Mouse (Mus musculus) lung, adult 18-20 months (tissue): ENCODE data around the gene Adamts14.

ENCODE experiments used
- DNase-seq, 2 experiments: peaks; one replicate each; pipeline ENCODE4 v3.0.0; 2022; ENCODE audit warnings: mixed read lengths in 2 of 2

The Adamts14 gene

GRCm38 (mm10) chr10:61231756-61232155 is 41.5 kb downstream of the Adamts14 start:
- DNase-seq = no peak

GRCm38 (mm10) chr10:61226784-61227396 is 46.3 kb downstream of the Adamts14 start:
- DNase-seq = no peak

- no peak for DNase-seq
Observed at GRCm38 (mm10) chr10:61225694-61226093, 47.5 kb downstream of the Adamts14 start.

- DNase-seq = no peak
Observed at GRCm38 (mm10) chr10:61219318-61219717, 53.9 kb downstream of the Adamts14 start.

GRCm38 (mm10) chr10:61216163-61216562 is 57.1 kb downstream of the Adamts14 start:
- no peak for DNase-seq

- DNase-seq = no peak
Observed at GRCm38 (mm10) chr10:61215658-61216057, 57.6 kb downstream of the Adamts14 start.

- no peak for DNase-seq
Observed at GRCm38 (mm10) chr10:61212817-61213216, 60.4 kb downstream of the Adamts14 start.

- peak; percentile 39 to 40 for DNase-seq
Observed at GRCm38 (mm10) chr10:61211743-61212142, 61.5 kb downstream of the Adamts14 start.

- no peak for DNase-seq
Observed at GRCm38 (mm10) chr10:61211105-61211504, 62.1 kb downstream of the Adamts14 start.

- DNase-seq = no peak
Observed at GRCm38 (mm10) chr10:61208114-61208684, 65.0 kb downstream of the Adamts14 start.

- no peak for DNase-seq
Observed at GRCm38 (mm10) chr10:61203930-61204329, 69.3 kb downstream of the Adamts14 start.

- no peak for DNase-seq
Observed at GRCm38 (mm10) chr10:61201596-61202318, 71.5 kb downstream of the Adamts14 start.

GRCm38 (mm10) chr10:61200998-61201397 is 72.2 kb downstream of the Adamts14 start:
- no peak for DNase-seq

GRCm38 (mm10) chr10:61200232-61200820 is 72.9 kb downstream of the Adamts14 start:
- DNase-seq = no peak

- DNase-seq = peak; percentile 69 to 74
Observed at GRCm38 (mm10) chr10:61199566-61200213, 73.5 kb downstream of the Adamts14 start.

GRCm38 (mm10) chr10:61195718-61196291 is 77.4 kb downstream of the Adamts14 start:
- no peak for DNase-seq

GRCm38 (mm10) chr10:61195216-61195615 is 78.0 kb downstream of the Adamts14 start:
- DNase-seq = no peak

GRCm38 (mm10) chr10:61194611-61195010 is 78.6 kb downstream of the Adamts14 start:
- no peak for DNase-seq

GRCm38 (mm10) chr10:61188010-61188409 is 85.2 kb downstream of the Adamts14 start:
- DNase-seq = no peak

GRCm38 (mm10) chr10:61187001-61187400 is 86.2 kb downstream of the Adamts14 start:
- DNase-seq = no peak

- no peak for DNase-seq
Observed at GRCm38 (mm10) chr10:61179927-61180326, 93.3 kb downstream of the Adamts14 start.

- DNase-seq = no peak
Observed at GRCm38 (mm10) chr10:61178687-61179086, 94.6 kb downstream of the Adamts14 start.

GRCm38 (mm10) chr10:61177751-61178150 is 95.5 kb downstream of the Adamts14 start:
- no peak for DNase-seq
